Mouse (Mus musculus): Measurements from ENCODE around the gene Sec23b. TPM values are rescaled to one million over a fixed set of nuclear protein-coding genes. Genes with fewer than 3 reads are reported as not detected.
"Not testable (repeated sequence)": the region's sequence is repeated elsewhere in the genome, so short reads cannot be mapped to it uniquely, and the experiment has no call there.

Sec23b gene
- total and polyA plus RNA-seq, 3 experiments = 95.4 to 103 (median 98.5) TPM

DNA sequence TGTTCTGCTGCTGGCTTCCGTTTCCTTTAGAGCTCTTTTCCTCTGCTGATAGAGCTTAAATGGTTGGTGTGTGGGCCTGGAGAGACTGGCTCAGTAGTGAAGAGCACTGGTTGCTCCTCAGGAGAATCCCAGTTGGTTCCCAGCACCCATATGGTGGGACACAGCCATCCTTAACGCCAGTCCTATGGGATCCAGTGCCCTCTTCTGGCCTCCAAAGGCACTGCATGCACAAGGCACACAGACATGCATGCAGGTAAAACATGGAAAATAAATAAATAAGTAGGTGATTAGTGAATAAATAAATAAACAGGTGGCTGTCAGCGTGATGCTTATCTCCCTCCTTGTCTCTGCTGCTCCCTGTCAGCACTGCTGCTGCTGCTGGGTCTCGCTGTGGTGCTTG is 32.7 kb downstream of the Sec23b start:
- H3K9ac ChIP-seq (ENCODE audit: insufficient read depth, low read depth) = no peak overlapping the region
- in situ Hi-C loops (cut with MboI; ENCODE audit: low pct_ligation_motif_present, low pct_unique_long_range_greater_than_20kb, low sequenced_read_pairs) = no loop called here
- H3K4me3 ChIP-seq (replicated peaks in 1 of 3; ENCODE audit: low read depth in 2 of 3, low read length in 2 of 3, poor library complexity in 1 of 3) = no peak overlapping the region
- TF ChIP-seq MAFK (IDR thresholded peaks at IDR 0.05; ENCODE audit: insufficient replicate concordance, low read length) (no peak), RAD21 (IDR thresholded peaks at IDR 0.05; ENCODE audit: low read depth, low read length) (no peak), ZNF384 (IDR thresholded peaks at IDR 0.05; ENCODE audit: low read depth, low read length) (no peak), CTCF (conservative IDR thresholded peaks at IDR 0.05 in 1 of 2, IDR thresholded peaks at IDR 0.05 in 1 of 2; ENCODE audit: low read depth in 2 of 2, low read length in 2 of 2) (peak; percentile 21 to 32; a peak in 1 of 4 replicates)
- dilution Hi-C loops (cut with MboI; ENCODE audit: extremely low pct_ligation_motif_present, extremely low pct_unique_long_range_greater_than_20kb, low sequenced_read_pairs) = no loop called here
- H3K4me1 ChIP-seq (ENCODE audit: control insufficient read depth in 1 of 2, insufficient read depth in 2 of 2) = peaks cover 0 to 6% of the 10 kb centered on the region in 2 experiments; a peak in 2 of 4 replicates
- H3K9me3 ChIP-seq (replicated peaks; ENCODE audit: low read length) = peaks cover 6% of the 10 kb centered on the region
- H3K27me3 ChIP-seq (replicated peaks) = no peaks in the 10 kb centered on the region
- DNase-seq (ENCODE audit: extremely low read depth) = no peak
- H3K36me3 ChIP-seq (replicated peaks in 1 of 2; ENCODE audit: control insufficient read depth in 1 of 2, insufficient read depth in 1 of 2, low read length in 1 of 2) = peaks cover 59 to 73% of the 10 kb centered on the region in 2 experiments
- no peak overlapping the region for H3K27ac ChIP-seq (ENCODE audit: insufficient read depth, low read depth)
- no peaks in the 10 kb centered on the region for H3K79me2 ChIP-seq (replicated peaks; ENCODE audit: control insufficient read depth, extremely low read depth, insufficient read depth, poor library complexity, severe bottlenecking)
- H3K4me2 ChIP-seq (ENCODE audit: insufficient read depth, low read depth, poor library complexity, severe bottlenecking) = no peak overlapping the region

DNA sequence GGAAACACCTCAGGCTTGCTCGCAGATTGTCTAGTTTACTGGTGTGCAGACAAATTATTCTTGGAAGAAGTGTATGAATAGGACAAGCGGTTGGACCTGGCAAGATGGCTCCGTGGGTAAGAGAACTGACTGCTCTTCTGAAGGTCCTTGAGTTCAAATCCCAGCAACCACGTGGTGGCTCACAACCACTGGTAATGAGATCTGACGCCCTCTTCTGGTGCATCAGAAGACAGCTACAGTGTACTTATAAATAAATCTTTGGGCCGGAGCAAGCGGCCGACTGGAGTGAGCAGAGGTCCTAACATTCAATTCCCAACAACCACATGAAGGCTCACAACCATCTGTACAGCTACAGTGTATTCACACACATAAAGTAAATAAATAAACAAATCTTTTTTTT is 37.0 kb downstream of the Sec23b start:
- H3K27ac ChIP-seq (ENCODE audit: insufficient read depth, low read depth); H3K4me2 ChIP-seq (ENCODE audit: insufficient read depth, low read depth, poor library complexity, severe bottlenecking); H3K9me3 ChIP-seq (replicated peaks; ENCODE audit: low read length); dilution Hi-C loops (cut with MboI; ENCODE audit: extremely low pct_ligation_motif_present, extremely low pct_unique_long_range_greater_than_20kb, low sequenced_read_pairs); H3K79me2 ChIP-seq (replicated peaks; ENCODE audit: control insufficient read depth, extremely low read depth, insufficient read depth, poor library complexity, severe bottlenecking); H3K9ac ChIP-seq (ENCODE audit: insufficient read depth, low read depth); in situ Hi-C loops (cut with MboI; ENCODE audit: low pct_ligation_motif_present, low pct_unique_long_range_greater_than_20kb, low sequenced_read_pairs); H3K4me3 ChIP-seq (replicated peaks in 1 of 3; ENCODE audit: low read depth in 2 of 3, low read length in 2 of 3, poor library complexity in 1 of 3); H3K27me3 ChIP-seq (replicated peaks): not testable (repeated sequence)
- Histone ChIP-seq H3K36me3 (replicated peaks in 1 of 2; ENCODE audit: control insufficient read depth in 1 of 2, insufficient read depth in 1 of 2, low read length in 1 of 2) (peaks cover 20 to 40% of the 10 kb centered on the region in 2 experiments), H3K4me1 (ENCODE audit: control insufficient read depth in 1 of 2, insufficient read depth in 2 of 2) (peaks cover 0 to 12% of the 10 kb centered on the region in 2 experiments; a peak in 2 of 4 replicates)
- DNase-seq (ENCODE audit: extremely low read depth) = peak; percentile 10
- TF ChIP-seq MYC (IDR thresholded peaks at IDR 0.05; ENCODE audit: low read depth, low read length) (peak; percentile 56; the same call in 1 of the 2 replicates), CTCF (conservative IDR thresholded peaks at IDR 0.05 in 1 of 2, IDR thresholded peaks at IDR 0.05 in 1 of 2; ENCODE audit: low read depth in 2 of 2, low read length in 2 of 2) (peak in 1 of 2 experiments; percentile 33; a peak in 1 of 4 replicates)

DNA sequence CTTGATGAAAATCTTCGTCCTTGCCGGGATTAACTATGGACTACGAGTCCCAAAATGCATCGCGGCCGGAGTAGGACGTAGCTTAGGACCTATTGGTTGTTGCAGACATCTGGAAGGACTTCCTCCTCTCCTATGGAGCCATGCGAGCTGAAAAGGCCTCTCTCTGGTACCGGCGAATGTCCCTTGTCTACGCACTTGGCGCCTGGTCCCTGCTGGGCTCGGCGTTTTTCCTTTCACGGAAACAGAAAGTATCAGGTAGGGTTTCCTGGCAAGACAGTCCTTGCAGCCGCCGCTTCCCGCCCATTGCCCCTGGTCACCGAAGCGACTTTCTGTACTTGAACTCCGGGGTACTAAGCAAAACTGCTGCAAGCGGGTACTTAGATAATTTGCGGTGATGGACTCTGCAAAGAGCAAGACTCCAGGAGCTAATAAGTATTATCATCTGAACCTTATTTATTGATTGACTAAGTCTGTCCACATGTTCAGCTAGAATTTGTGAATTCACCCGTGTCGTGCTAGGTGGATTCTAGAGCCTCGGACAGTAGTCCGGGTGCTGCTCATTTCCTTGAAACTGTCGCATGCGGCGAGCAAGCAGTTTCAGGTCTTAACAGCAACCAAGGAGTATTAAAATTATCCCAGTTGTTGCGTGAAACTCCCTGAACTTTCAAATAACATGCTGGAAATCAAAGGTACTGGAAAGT is 38.1 kb downstream of the Sec23b start, which contains the start of gene Smim26:
Gene Smim26 (plus strand): TSS at position 104 of the 701 bp plus-strand sequence.
- Histone ChIP-seq H3K4me3 (replicated peaks in 1 of 3; ENCODE audit: low read depth in 2 of 3, low read length in 2 of 3, poor library complexity in 1 of 3) (peak within 1 kb of the TSS; percentile 58 to 72 (median 65)), H3K79me2 (replicated peaks; ENCODE audit: control insufficient read depth, extremely low read depth, insufficient read depth, poor library complexity, severe bottlenecking) (no peaks in the 10 kb centered on the region), H3K9me3 (replicated peaks; ENCODE audit: low read length) (no peaks in the 10 kb centered on the region), H3K27ac (ENCODE audit: insufficient read depth, low read depth) (no peak within 1 kb of the TSS), H3K9ac (ENCODE audit: insufficient read depth, low read depth) (peak within 1 kb of the TSS; percentile 66), H3K4me1 (ENCODE audit: control insufficient read depth in 1 of 2, insufficient read depth in 2 of 2) (peaks cover 0 to 12% of the 10 kb centered on the region in 2 experiments; a peak in 2 of 4 replicates), H3K27me3 (replicated peaks) (no peaks in the 10 kb centered on the region), H3K4me2 (ENCODE audit: insufficient read depth, low read depth, poor library complexity, severe bottlenecking) (peak within 1 kb of the TSS; percentile 63), H3K36me3 (replicated peaks in 1 of 2; ENCODE audit: control insufficient read depth in 1 of 2, insufficient read depth in 1 of 2, low read length in 1 of 2) (peaks cover 12 to 29% of the 10 kb centered on the region in 2 experiments)
- DNase-seq (ENCODE audit: extremely low read depth) = peak; percentile 83
- in situ Hi-C loops (cut with MboI; ENCODE audit: low pct_ligation_motif_present, low pct_unique_long_range_greater_than_20kb, low sequenced_read_pairs) = no loop called here
- dilution Hi-C loops (cut with MboI; ENCODE audit: extremely low pct_ligation_motif_present, extremely low pct_unique_long_range_greater_than_20kb, low sequenced_read_pairs) = no loop called here
- TF ChIP-seq USF2 (conservative IDR thresholded peaks at IDR 0.05; ENCODE audit: low read depth, low read length) (no peak), RAD21 (IDR thresholded peaks at IDR 0.05; ENCODE audit: low read depth, low read length) (no peak), MXI1 (IDR thresholded peaks at IDR 0.05; ENCODE audit: low read depth, low read length) (peak; percentile 34; the same call in 1 of the 2 replicates), KAT2A (IDR thresholded peaks at IDR 0.05; ENCODE audit: insufficient replicate concordance, low read length) (peak; percentile 85; the same call in 1 of the 2 replicates), TBP (conservative IDR thresholded peaks at IDR 0.05; ENCODE audit: low read depth, low read length) (peak; percentile 73), TCF12 (IDR thresholded peaks at IDR 0.05; ENCODE audit: low read depth, low read length) (0 out of 2 replicates have a peak, but pooled peaks have one; percentile 27), POLR2A (IDR thresholded peaks at IDR 0.05; ENCODE audit: low read depth, low read length) (peak; percentile 86), HCFC1 (IDR thresholded peaks at IDR 0.05; ENCODE audit: low read depth, low read length) (peak; percentile 94), NELFE (IDR thresholded peaks at IDR 0.05; ENCODE audit: low read depth, low read length) (peak; percentile 58; the same call in 1 of the 2 replicates), ZKSCAN1 (IDR thresholded peaks at IDR 0.05; ENCODE audit: borderline replicate concordance, low read depth, low read length) (no peak), ELF1 (IDR thresholded peaks at IDR 0.05; ENCODE audit: low read depth, low read length) (peak; percentile 85), USF1 (IDR thresholded peaks at IDR 0.05; ENCODE audit: low read depth, low read length) (no peak), SMC3 (IDR thresholded peaks at IDR 0.05; ENCODE audit: low read depth, low read length) (no peak), MYC (IDR thresholded peaks at IDR 0.05; ENCODE audit: low read depth, low read length) (no peak; the same call in none of the 2 replicates), SIN3A (IDR thresholded peaks at IDR 0.05; ENCODE audit: low read length) (peak; percentile 81), BHLHE40 (IDR thresholded peaks at IDR 0.05; ENCODE audit: low read depth, low read length) (no peak)

All from CH12.LX (cell line).